Mouse (Mus musculus) cerebellum, postnatal 25 days (tissue): ENCODE results near the gene Foxl1.
"Not testable (repeated sequence)": the region's sequence is repeated elsewhere in the genome, so short reads cannot be mapped to it uniquely, and the experiment has no call there.

Source experiments
- DNase-seq, 2 experiments: peaks; one replicate each; pipeline ENCODE4 v3.0.0; 2021; ENCODE audit warnings: mixed read lengths in 2 of 2

Foxl1 gene

DNA sequence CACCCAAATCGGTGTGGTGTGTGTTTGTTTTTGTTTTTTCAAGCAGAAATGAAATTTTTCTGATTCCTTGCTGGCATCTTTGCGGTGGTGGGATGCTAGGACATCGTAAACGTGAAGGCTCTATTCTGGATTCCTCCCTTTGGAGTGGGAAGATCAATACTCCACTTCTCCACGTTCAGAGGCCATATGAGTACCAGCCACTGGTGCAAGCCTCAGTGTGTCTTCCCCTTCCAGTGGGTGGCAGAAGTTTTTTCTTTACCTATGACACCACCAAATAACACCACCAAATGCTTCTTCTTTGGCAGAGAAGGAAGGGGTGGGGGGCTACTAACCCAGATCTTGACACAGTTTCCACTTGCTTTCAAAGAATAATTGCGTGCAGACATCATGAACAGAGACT, 1.5 kb upstream of the Foxl1 start:
- DNase-seq = no peak

- no peak for DNase-seq
Measured at GRCm38 (mm10) chr8:121126694-121127093, 1.0 kb upstream of the Foxl1 start.

GRCm38 (mm10) chr8:121127291-121127701, 444 bp upstream of the Foxl1 start:
- no peak for DNase-seq

- no peak for DNase-seq
Measured at GRCm38 (mm10) chr8:121128531-121129264, 958 bp downstream of the Foxl1 start.

GRCm38 (mm10) chr8:121129265-121129940, 1.7 kb downstream of the Foxl1 start:
- DNase-seq = no peak

GRCm38 (mm10) chr8:121130522-121130921, 2.8 kb downstream of the Foxl1 start:
- DNase-seq = peak in 1 of 2 experiments; percentile 15

GRCm38 (mm10) chr8:121132961-121133513, 5.3 kb downstream of the Foxl1 start:
- no peak for DNase-seq

DNA sequence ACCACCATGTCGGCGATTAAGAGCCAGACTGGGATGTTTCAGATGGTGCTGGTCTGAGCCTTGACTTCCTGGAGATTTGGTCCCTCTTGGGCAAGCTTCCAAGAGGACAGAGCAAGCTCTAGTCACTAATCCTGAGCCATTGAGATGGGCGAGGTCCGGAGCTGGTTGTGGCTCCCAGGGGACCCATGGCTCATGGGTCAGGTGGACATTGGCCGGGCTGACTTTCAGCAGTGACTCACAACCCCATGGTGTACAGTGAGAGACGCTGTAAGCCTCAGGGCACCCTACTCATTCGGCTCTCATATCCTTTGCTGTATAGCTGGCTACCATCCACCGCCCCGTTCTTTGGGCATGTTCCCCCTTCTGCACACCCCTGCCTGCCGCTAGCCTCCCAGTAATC, 6.4 kb downstream of the Foxl1 start:
- no peak for DNase-seq

GRCm38 (mm10) chr8:121134512-121134911, 6.8 kb downstream of the Foxl1 start:
- DNase-seq = no peak

DNA sequence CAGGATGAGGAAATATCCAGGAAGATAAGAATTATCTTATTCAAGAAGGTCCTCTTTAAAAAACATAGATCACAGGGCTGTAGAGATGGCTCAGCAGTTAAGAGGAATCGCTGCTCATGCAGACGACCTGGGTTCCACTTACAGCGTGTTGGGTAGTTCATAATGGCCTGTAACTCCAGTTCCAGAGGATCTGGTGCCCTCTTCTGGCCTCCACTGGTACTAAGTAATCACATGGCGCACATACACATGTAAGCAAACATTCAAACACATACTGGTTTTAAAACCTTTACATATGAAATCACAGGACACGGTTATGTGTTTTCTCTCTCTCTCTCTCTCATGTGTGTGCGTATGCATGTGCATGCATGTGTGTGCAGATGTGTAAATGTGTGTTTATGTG, 9.1 kb downstream of the Foxl1 start:
- DNase-seq = no peak

DNA sequence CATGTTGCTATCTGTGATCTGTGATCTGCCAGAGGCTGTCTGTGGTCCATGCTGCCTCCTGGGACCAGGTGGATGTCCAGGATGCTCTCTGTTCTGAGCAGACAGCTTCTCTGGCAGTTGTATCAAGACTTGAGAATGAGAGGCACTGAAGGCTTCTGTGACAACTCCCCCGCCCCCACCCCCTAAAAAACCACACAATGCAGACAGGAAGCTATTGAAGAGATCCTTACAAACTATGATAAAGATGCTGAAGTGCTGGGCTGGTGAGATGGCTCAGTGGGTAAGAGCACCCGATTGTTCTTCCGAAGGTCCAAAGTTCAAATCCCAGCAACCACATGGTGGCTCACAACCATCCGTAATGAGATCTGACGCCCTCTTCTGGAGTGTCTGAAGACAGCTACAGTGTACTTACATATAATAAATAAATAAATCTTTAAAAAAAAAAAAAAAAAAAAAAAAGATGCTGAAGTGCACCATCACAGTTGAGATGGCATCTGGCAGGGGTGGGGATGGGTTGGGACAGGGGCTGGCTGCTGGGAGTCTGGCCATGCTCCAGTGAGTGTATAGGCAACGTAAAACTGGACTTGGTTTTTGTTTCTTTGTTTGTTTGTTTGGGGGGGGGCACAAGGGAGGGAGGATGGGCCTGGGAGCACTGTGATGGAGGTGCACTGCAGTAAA, 17.9 kb downstream of the Foxl1 start:
- not testable (repeated sequence) for DNase-seq

DNA sequence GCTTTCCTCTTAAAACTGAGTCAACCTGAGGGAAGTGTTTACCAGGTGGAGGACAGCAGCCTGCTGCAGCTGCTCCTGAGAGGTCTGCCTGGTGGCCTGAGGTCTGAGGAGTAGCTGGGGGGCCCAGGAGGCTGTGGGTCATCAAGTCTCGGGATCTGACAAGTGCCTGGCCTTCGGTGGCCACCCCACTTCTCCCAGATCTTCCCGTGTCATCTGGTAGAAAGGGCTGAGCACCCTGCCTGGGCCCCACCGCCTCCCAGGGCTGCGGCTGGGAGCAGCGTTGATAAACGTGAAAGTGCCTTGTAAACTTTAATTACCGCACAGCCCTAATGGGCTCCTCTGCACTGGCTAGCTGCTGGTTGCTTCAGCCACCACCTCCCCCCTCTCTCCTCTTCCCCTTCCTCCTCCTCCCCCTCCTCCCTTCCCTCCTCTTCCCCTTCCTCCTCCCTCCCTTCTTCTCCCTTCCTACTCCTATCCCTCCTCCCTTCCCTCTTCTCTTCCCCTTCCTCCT, 20.9 kb downstream of the Foxl1 start:
- DNase-seq = no peak

GRCm38 (mm10) chr8:121152394-121152793, 24.7 kb downstream of the Foxl1 start:
- DNase-seq = no peak

DNA sequence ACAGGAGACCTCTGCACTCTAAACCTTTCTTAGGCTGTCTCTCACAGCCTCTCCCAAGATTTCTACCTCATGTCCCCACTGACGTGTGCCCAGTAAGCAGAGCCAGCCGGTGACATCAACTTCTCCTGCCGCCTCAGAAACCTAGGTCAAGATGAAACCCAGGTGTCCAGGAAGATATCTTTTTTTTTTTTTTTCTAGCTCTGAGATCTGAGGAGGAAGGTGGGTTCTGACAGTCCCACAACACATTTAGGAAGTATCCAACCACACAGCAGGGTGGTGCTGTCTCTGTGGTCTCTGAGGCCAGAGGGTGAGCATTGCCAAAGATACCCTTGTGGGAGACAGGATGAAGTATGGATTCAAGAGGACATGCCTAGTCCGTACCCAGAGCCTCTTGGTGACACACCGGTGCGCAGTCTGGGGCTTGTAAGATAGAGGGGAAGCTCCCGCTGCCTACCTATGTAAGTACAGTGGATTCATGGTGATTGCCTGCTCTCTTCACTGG, 29.3 kb downstream of the Foxl1 start:
- DNase-seq = no peak

DNA sequence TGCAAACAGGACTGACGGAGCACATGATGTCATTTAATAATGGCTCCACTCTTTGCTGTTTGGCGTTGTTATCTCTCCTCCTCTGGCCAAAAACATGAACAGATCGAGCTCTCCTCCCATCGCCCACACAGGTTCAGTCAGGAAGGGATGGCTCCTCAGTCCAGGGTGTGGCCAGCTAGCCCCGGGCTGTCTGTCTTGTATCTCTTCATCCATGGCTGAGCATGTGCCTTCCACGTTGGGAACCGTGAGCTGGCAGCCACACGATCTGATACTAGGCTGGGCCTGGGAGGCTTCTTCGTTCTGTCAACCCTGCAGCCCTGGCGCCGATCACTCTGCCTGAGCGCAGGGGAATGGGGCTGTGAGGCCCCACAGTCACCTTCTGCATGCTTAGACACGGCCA, 31.1 kb downstream of the Foxl1 start:
- no peak for DNase-seq

DNA sequence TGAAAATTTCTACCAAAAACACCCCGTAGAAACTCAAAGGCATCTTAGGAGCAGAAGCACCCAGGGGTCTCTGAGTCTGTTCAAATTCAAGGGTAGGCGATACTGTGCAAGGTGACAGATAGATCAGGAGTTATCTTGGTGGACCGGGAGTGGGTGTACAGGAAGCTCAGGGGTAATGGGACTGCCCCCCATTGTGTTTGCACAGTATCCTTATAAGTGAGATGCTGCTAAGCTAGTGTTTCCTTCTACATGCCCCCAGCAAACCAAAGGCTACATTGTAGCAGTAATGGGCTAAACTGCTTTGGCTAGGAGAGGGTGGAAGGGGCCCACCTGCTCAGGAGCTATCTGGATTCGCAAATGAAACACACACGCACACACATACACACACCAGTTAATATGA, 33.7 kb downstream of the Foxl1 start:
- no peak for DNase-seq

GRCm38 (mm10) chr8:121162413-121162812, 34.7 kb downstream of the Foxl1 start:
- DNase-seq = no peak

DNA sequence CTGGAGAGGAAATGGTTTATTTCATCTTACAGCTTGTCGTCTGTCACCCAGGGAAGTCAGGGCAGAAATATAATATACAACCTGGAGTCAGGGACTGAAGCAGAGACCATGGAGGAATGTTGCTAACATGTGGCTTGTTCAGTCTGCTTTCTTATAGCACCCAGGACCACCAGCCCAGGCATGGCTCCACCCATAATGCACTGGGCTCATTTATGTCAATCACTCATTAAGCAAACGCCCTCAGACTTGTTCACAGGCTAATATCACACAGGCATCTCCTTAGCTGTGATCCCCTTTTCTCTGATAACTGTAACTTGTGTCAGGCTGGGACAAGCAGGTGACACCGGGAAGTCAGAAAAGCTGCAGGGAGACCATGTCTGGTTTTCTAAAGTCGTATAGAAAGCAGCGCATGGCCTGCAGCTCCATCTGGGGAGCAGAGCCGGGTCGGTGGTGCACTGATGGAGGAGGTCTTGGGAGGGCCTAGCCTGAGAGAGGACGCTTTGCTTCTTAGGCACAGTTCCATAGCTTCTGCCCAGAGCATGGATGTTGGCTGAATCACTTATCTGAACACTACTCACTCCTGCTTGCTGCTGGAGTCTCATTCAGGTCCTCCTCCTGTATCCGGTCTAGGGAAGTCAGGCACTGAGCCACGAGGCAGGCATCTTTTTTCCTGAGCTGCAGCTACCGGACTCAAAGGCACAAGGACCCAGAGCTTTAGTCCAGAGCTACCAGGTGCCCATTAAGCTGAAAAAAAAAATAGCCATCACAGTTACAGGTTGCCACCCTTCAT, 35.4 kb downstream of the Foxl1 start:
- DNase-seq = no peak

GRCm38 (mm10) chr8:121164017-121164469, 36.3 kb downstream of the Foxl1 start:
- DNase-seq = no peak

DNA sequence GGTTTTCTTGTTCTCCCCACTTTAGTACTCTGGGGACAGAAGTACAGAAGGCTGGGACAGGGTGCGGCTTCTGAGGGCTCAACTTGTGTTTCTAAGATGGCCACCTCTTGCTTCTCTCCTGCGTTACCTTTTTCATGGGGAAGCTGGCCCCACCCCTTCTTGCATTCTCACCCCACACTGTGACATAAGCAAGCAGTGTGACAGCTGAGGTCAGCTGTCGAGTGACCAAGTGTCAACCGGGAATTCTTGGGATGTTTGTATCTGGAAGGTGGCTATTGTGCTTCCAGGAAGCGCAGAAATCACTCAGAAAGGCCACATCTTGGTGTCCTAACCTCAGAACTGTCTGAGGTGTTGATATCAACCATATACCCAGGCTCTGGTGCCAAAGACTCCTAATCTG, 40.3 kb downstream of the Foxl1 start:
- no peak for DNase-seq

DNA sequence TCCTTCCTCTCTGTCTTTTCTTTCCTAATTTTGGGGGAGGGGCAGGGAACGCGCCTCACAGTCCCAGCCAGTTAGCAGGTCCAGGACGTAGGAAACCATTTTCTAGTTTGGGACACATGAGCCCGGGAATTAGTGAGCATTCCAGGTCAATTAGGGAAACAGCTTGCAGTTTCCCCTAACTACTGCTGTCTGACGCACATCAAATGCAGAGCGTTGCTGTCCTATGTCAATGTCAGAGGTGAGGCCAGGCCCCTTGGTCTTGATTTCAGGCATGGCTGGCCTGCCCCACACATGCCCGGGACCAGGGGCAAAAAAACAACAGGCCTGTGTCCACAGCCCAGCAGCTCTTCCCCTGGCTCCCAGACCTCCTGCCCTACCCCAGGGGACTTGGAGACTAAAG, 42.4 kb downstream of the Foxl1 start:
- no peak for DNase-seq
